11 mouse cellular contexts compared by ENCODE assay signal in the genomic region with DNA sequence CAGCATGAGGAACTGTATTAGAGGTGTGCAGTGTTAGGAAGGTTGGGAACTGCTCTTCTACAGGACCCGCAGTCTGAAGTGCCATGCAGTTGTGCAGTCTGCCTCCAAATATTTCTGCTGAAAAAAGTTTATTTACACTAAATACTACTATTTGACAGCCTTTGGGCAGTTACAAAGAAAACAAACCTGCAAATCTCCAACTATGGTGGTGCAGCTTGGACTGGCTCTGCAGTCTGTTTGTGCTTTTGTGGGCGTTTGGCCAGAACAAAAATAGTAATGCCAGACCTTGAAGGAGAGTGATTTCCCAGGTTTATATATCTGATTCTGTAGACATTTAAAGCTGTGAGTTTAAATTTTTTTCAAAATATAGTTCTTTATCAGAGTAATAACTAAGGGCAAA. TPM values are rescaled to one million over a fixed set of nuclear protein-coding genes. Genes with fewer than 3 reads are reported as not detected.
DNase-seq lines count a peak whose midpoint lies in the region; ATAC-seq and TF ChIP-seq lines count a peak whose summit lies in the region.
"Had no signal": no experiment of that assay in that cellular context is flagged by ENCODE, and none has a peak within 500 bp of the region (broad histone marks: within the 10 kb centered on the region; RNA-seq: fewer than 3 reads in every experiment).

No protein-coding gene starts in this region.

- H3K9ac ChIP-seq in heart, adult 2 months (ENCODE audit: low read depth, low read length), result no peak overlapping the region
- H3K9ac ChIP-seq in heart, embryonic 12.5 days, result no peak overlapping the region
- H3K9ac ChIP-seq in lung, postnatal 0 days (replicated peaks; ENCODE audit: low read depth), result no peak overlapping the region
- H3K9ac ChIP-seq in stomach, embryonic 15.5 days, result no peak overlapping the region

- ATAC-seq in heart, embryonic 12.5 days (ENCODE audit: insufficient number of reproducible peaks, low FRiP score), result no peak
- ATAC-seq in lung, postnatal 0 days, result no peak
- ATAC-seq in stomach, embryonic 15.5 days (ENCODE audit: insufficient read depth, low FRiP score, low read depth), result no peak
- ATAC-seq: midbrain, embryonic 16.5 days had no signal

- TF ChIP-seq CTCF in heart, adult 2 months (IDR thresholded peaks at IDR 0.05), result no peak
- no peak for TF ChIP-seq CTCF in lung, postnatal 0 days (IDR thresholded peaks at IDR 0.05)

- H3K4me3 ChIP-seq in heart, adult 2 months, result no peak overlapping the region
- H3K4me3 ChIP-seq in heart, embryonic 12.5 days, result no peak overlapping the region
- no peak overlapping the region for H3K4me3 ChIP-seq in lung, postnatal 0 days (ENCODE audit: low read depth, low read length)
- H3K4me3 ChIP-seq in stomach, embryonic 15.5 days (replicated peaks), result no peak overlapping the region

- H3K79me2 ChIP-seq in heart, adult 2 months (replicated peaks; ENCODE audit: control insufficient read depth, insufficient read depth, low read length), result peaks cover 12% of the 10 kb centered on the region

- H3K27ac ChIP-seq in heart, adult 2 months, result peak overlapping the region; percentile 55
- no peak overlapping the region for H3K27ac ChIP-seq in heart, embryonic 12.5 days (ENCODE audit: poor library complexity, severe bottlenecking)
- H3K27ac ChIP-seq in lung, postnatal 0 days (ENCODE audit: low read length), result peak overlapping the region; percentile 47; the same call in 1 of the 2 replicates
- peak overlapping the region; percentile 65; the same call in 1 of the 2 replicates for H3K27ac ChIP-seq in stomach, embryonic 15.5 days

- intact Hi-C loops in heart, adult 2 months (cut with DNase I), result no loop called here
- intact Hi-C loops in gastrocnemius, postnatal 36 days (cut with DNase I), result no loop called here

- H3K4me2 ChIP-seq in heart, embryonic 12.5 days, result no peak overlapping the region
- no peak overlapping the region for H3K4me2 ChIP-seq in lung, postnatal 0 days (replicated peaks; ENCODE audit: low read depth, low read length)
- no peak overlapping the region for H3K4me2 ChIP-seq in stomach, embryonic 15.5 days
- H3K4me2 ChIP-seq: liver, embryonic 11.5 days had no signal

- peak in 1 of 2 experiments; percentile 20 for DNase-seq in heart, adult 2 months
- no peak for DNase-seq in lung, postnatal 0 days (ENCODE audit: low spot score)
- DNase-seq in lung, adult 18-20 months, result no peak
- peak; percentile 50 to 71 for DNase-seq in cerebellum, postnatal 14 days
- DNase-seq in layer of hippocampus, postnatal 36 days, result no peak
- DNase-seq in gastrocnemius, postnatal 36 days, result no peak
- DNase-seq: thymus, postnatal 25 days had no signal

- H3K27me3 ChIP-seq in heart, adult 2 months (ENCODE audit: control insufficient read depth, insufficient read depth, low read length), result no peaks in the 10 kb centered on the region
- H3K27me3 ChIP-seq in heart, embryonic 12.5 days (replicated peaks), result no peaks in the 10 kb centered on the region
- H3K27me3 ChIP-seq in lung, postnatal 0 days (replicated peaks; ENCODE audit: insufficient read depth, low read length), result no peaks in the 10 kb centered on the region
- H3K27me3 ChIP-seq in stomach, embryonic 15.5 days (replicated peaks), result no peaks in the 10 kb centered on the region

- TF ChIP-seq POLR2A in heart, adult 2 months (IDR thresholded peaks at IDR 0.05; ENCODE audit: insufficient read depth, low read depth, low read length), result no peak

- H3K36me3 ChIP-seq in heart, adult 2 months (ENCODE audit: control insufficient read depth, insufficient read depth, low read length), result peaks cover 56% of the 10 kb centered on the region
- no peaks in the 10 kb centered on the region for H3K36me3 ChIP-seq in heart, embryonic 12.5 days
- H3K36me3 ChIP-seq in lung, postnatal 0 days (ENCODE audit: insufficient read depth, low read length), result no peaks in the 10 kb centered on the region
- H3K36me3 ChIP-seq in stomach, embryonic 15.5 days, result no peaks in the 10 kb centered on the region

- peaks cover 22% of the 10 kb centered on the region for H3K4me1 ChIP-seq in heart, adult 2 months (ENCODE audit: control insufficient read depth, insufficient read depth, low read length)
- H3K4me1 ChIP-seq in heart, embryonic 12.5 days (replicated peaks), result peaks cover 59% of the 10 kb centered on the region
- H3K4me1 ChIP-seq in lung, postnatal 0 days (ENCODE audit: insufficient read depth, low read depth, low read length), result peaks cover 18% of the 10 kb centered on the region; the same call in 1 of the 2 replicates
- H3K4me1 ChIP-seq in stomach, embryonic 15.5 days, result peaks cover 34% of the 10 kb centered on the region; the same call in 1 of the 2 replicates

- WGBS in heart, adult 2 months, result 34% methylated on average over 2 of the region's 2 CpGs
- WGBS in heart, embryonic 12.5 days, result 54% methylated on average over 2 of the region's 2 CpGs
- WGBS in lung, postnatal 0 days, result 39% methylated on average over 2 of the region's 2 CpGs
- 44% methylated on average over 2 of the region's 2 CpGs for WGBS in stomach, embryonic 15.5 days

- no peaks in the 10 kb centered on the region for H3K9me3 ChIP-seq in heart, embryonic 12.5 days (replicated peaks)
- H3K9me3 ChIP-seq in lung, postnatal 0 days (ENCODE audit: low read length), result no peaks in the 10 kb centered on the region
- H3K9me3 ChIP-seq in stomach, embryonic 15.5 days, result no peaks in the 10 kb centered on the region

- no peak for TF ChIP-seq EP300 in heart, adult 2 months (IDR thresholded peaks at IDR 0.05; ENCODE audit: insufficient read depth, low read depth, low read length)
- TF ChIP-seq EP300 in lung, postnatal 0 days (IDR thresholded peaks at IDR 0.05), result no peak

RNA-seq across cellular contexts. Expression of a gene that starts 17.1 kb away (rescaled TPM):
- total RNA-seq in heart, adult 2 months (2021), result 100 to 1,000 TPM; 113 to 118 TPM
- 36.7 and 59.1 TPM in 2 replicates for polyA plus RNA-seq in heart, adult 2 months (2012; rRNA removed)
- 39.8 and 41.2 TPM in 2 replicates for polyA plus RNA-seq in heart, embryonic 12.5 days (2016; fragmentation: Nextera tagmentation; extraction: Ambion mirVana)
- polyA plus RNA-seq in lung, postnatal 0 days (2015; fragmentation: Nextera tagmentation; extraction: Ambion mirVana), result 37.3 and 37.7 TPM in 2 replicates
- 30.6 and 31.4 TPM in 2 replicates for polyA plus RNA-seq in stomach, embryonic 15.5 days (2015; fragmentation: Nextera tagmentation; extraction: Ambion mirVana)
- total RNA-seq in layer of hippocampus, postnatal 36 days (2021), result 100 to 1,000 TPM; 142 to 153 TPM
- total RNA-seq in gastrocnemius, postnatal 36 days (2021), result 100 to 1,000 TPM; 153 to 159 TPM

RNA-seq across cellular contexts. Expression of a gene that starts 31.9 kb away (rescaled TPM):
- total RNA-seq in heart, adult 2 months (2021), result under 1 TPM; 0.20 to 0.37 TPM
- polyA plus RNA-seq in heart, adult 2 months (2012; rRNA removed), result 1.2 and 1.3 TPM in 2 replicates
- polyA plus RNA-seq in heart, embryonic 12.5 days (2016; fragmentation: Nextera tagmentation; extraction: Ambion mirVana), result 1.3 and 1.4 TPM in 2 replicates
- polyA plus RNA-seq in lung, postnatal 0 days (2015; fragmentation: Nextera tagmentation; extraction: Ambion mirVana), result 1.5 and 1.8 TPM in 2 replicates
- 1.4 and 1.7 TPM in 2 replicates for polyA plus RNA-seq in stomach, embryonic 15.5 days (2015; fragmentation: Nextera tagmentation; extraction: Ambion mirVana)
- under 1 TPM; 0.38 to 0.52 TPM for total RNA-seq in layer of hippocampus, postnatal 36 days (2021)
- total RNA-seq in gastrocnemius, postnatal 36 days (2021), result under 1 TPM in 1 of 2 experiments, not detected in 1; 0.30 TPM

Comparison
In these comparisons a context has a peak if more than half of its experiments do, and no peak if none do; other contexts are left out.
1. DNase-seq: peak in cerebellum, postnatal 14 days (2 of 2); none in lung, postnatal 0 days (single experiment), lung, adult 18-20 months (0 of 2), layer of hippocampus, postnatal 36 days (0 of 2) and gastrocnemius, postnatal 36 days (0 of 2).